Mouse (Mus musculus): ENCODE measurements at regions not wholly inside any gene's neighbourhood (a gene's known extent, or its start where the extent isn't known, plus 50 kb on each side); places are given as distances from the start of the nearest gene placed in this dataset.
A peak's percentile ranks its signal among the peaks of the same experiment; 100 is the strongest.

- H3K4me1 ChIP-seq (replicated peaks; ENCODE audit: control insufficient read depth, insufficient read depth, low read length): no peaks in the 10 kb centered on the region
- H3K4me2 ChIP-seq (replicated peaks; ENCODE audit: low read depth, low read length): no peak overlapping the region
- no peaks in the 10 kb centered on the region for H3K9me3 ChIP-seq (ENCODE audit: control insufficient read depth, low read length)
- WGBS: 86% methylated on average over 4 of the region's 4 CpGs
- DNase-seq (ENCODE audit: low spot score): no peak
- no peak overlapping the region for H3K27ac ChIP-seq (ENCODE audit: low read depth, low read length)
- no peak overlapping the region for H3K4me3 ChIP-seq (ENCODE audit: low read depth, low read length)
- no peak for ATAC-seq (ENCODE audit: low FRiP score)
- H3K27me3 ChIP-seq (ENCODE audit: control insufficient read depth, insufficient read depth, low read length): no peaks in the 10 kb centered on the region
- no peaks in the 10 kb centered on the region for H3K36me3 ChIP-seq (ENCODE audit: control insufficient read depth, insufficient read depth, low read length)
- H3K9ac ChIP-seq (ENCODE audit: low read depth, low read length): no peak overlapping the region
These were observed 864.6 kb upstream of the Nudt12 start for GRCm38 (mm10) chr17:59877791-59878190.

- no peak overlapping the region for H3K4me3 ChIP-seq (ENCODE audit: low read depth, low read length)
- H3K9me3 ChIP-seq (ENCODE audit: control insufficient read depth, low read length): no peaks in the 10 kb centered on the region
- WGBS: 65% methylated on average over 3 of the region's 3 CpGs
- H3K27ac ChIP-seq (ENCODE audit: low read depth, low read length): no peak overlapping the region
- H3K4me1 ChIP-seq (replicated peaks; ENCODE audit: control insufficient read depth, insufficient read depth, low read length): no peaks in the 10 kb centered on the region
- ATAC-seq (ENCODE audit: low FRiP score) (0 out of 2 replicates have a peak, but pooled peaks have one; percentile 40), DNase-seq (ENCODE audit: low spot score) (peak; percentile 11)
- H3K9ac ChIP-seq (ENCODE audit: low read depth, low read length): no peak overlapping the region
- H3K4me2 ChIP-seq (replicated peaks; ENCODE audit: low read depth, low read length): no peak overlapping the region
- no peaks in the 10 kb centered on the region for H3K27me3 ChIP-seq (ENCODE audit: control insufficient read depth, insufficient read depth, low read length)
- no peaks in the 10 kb centered on the region for H3K36me3 ChIP-seq (ENCODE audit: control insufficient read depth, insufficient read depth, low read length)
These were observed 835.7 kb upstream of the Nudt12 start for GRCm38 (mm10) chr17:59848853-59849252.

- H3K4me1 ChIP-seq (replicated peaks; ENCODE audit: control insufficient read depth, insufficient read depth, low read length): no peaks in the 10 kb centered on the region
- 90% methylated on average over 4 of the region's 4 CpGs for WGBS
- no peak overlapping the region for H3K4me2 ChIP-seq (replicated peaks; ENCODE audit: low read depth, low read length)
- no peak overlapping the region for H3K27ac ChIP-seq (ENCODE audit: low read depth, low read length)
- no peaks in the 10 kb centered on the region for H3K9me3 ChIP-seq (ENCODE audit: control insufficient read depth, low read length)
- H3K27me3 ChIP-seq (ENCODE audit: control insufficient read depth, insufficient read depth, low read length): no peaks in the 10 kb centered on the region
- ATAC-seq (ENCODE audit: low FRiP score) (no peak), DNase-seq (ENCODE audit: low spot score) (no peak)
- no peaks in the 10 kb centered on the region for H3K36me3 ChIP-seq (ENCODE audit: control insufficient read depth, insufficient read depth, low read length)
- no peak overlapping the region for H3K9ac ChIP-seq (ENCODE audit: low read depth, low read length)
- no peak overlapping the region for H3K4me3 ChIP-seq (ENCODE audit: low read depth, low read length)
These were observed 832.2 kb upstream of the Nudt12 start for GRCm38 (mm10) chr17:59845261-59845819.

- no peak for DNase-seq (ENCODE audit: low spot score)
- no peak for ATAC-seq (ENCODE audit: low FRiP score)
- Histone ChIP-seq H3K27me3 (ENCODE audit: control insufficient read depth, insufficient read depth, low read length) (no peaks in the 10 kb centered on the region), H3K4me2 (replicated peaks; ENCODE audit: low read depth, low read length) (no peak overlapping the region), H3K9ac (ENCODE audit: low read depth, low read length) (no peak overlapping the region), H3K9me3 (ENCODE audit: control insufficient read depth, low read length) (no peaks in the 10 kb centered on the region), H3K4me1 (replicated peaks; ENCODE audit: control insufficient read depth, insufficient read depth, low read length) (no peaks in the 10 kb centered on the region), H3K4me3 (ENCODE audit: low read depth, low read length) (no peak overlapping the region), H3K36me3 (ENCODE audit: control insufficient read depth, insufficient read depth, low read length) (no peaks in the 10 kb centered on the region), H3K27ac (ENCODE audit: low read depth, low read length) (no peak overlapping the region)
- WGBS: 83% methylated on average over 3 of the region's 3 CpGs
These were observed 792.7 kb upstream of the Nudt12 start for GRCm38 (mm10) chr17:59805870-59806269.

GRCm38 (mm10) chr17:59793434-59793833 is 780.3 kb upstream of the Nudt12 start:
- no peaks in the 10 kb centered on the region for H3K9me3 ChIP-seq (ENCODE audit: control insufficient read depth, low read length)
- H3K9ac ChIP-seq (ENCODE audit: low read depth, low read length): no peak overlapping the region
- DNase-seq (ENCODE audit: low spot score) (no peak), ATAC-seq (ENCODE audit: low FRiP score) (no peak)
- H3K27me3 ChIP-seq (ENCODE audit: control insufficient read depth, insufficient read depth, low read length): no peaks in the 10 kb centered on the region
- H3K4me1 ChIP-seq (replicated peaks; ENCODE audit: control insufficient read depth, insufficient read depth, low read length): no peaks in the 10 kb centered on the region
- H3K4me2 ChIP-seq (replicated peaks; ENCODE audit: low read depth, low read length): no peak overlapping the region
- H3K4me3 ChIP-seq (ENCODE audit: low read depth, low read length): no peak overlapping the region
- H3K27ac ChIP-seq (ENCODE audit: low read depth, low read length): no peak overlapping the region
- no peaks in the 10 kb centered on the region for H3K36me3 ChIP-seq (ENCODE audit: control insufficient read depth, insufficient read depth, low read length)

- no peak overlapping the region for H3K4me2 ChIP-seq (replicated peaks; ENCODE audit: low read depth, low read length)
- H3K9me3 ChIP-seq (ENCODE audit: control insufficient read depth, low read length): no peaks in the 10 kb centered on the region
- no peak for ATAC-seq (ENCODE audit: low FRiP score)
- DNase-seq (ENCODE audit: low spot score): no peak
- no peak overlapping the region for H3K27ac ChIP-seq (ENCODE audit: low read depth, low read length)
- H3K9ac ChIP-seq (ENCODE audit: low read depth, low read length): no peak overlapping the region
- H3K4me1 ChIP-seq (replicated peaks; ENCODE audit: control insufficient read depth, insufficient read depth, low read length): no peaks in the 10 kb centered on the region
- no peaks in the 10 kb centered on the region for H3K36me3 ChIP-seq (ENCODE audit: control insufficient read depth, insufficient read depth, low read length)
- 74% methylated on average over 4 of the region's 4 CpGs for WGBS
- H3K27me3 ChIP-seq (ENCODE audit: control insufficient read depth, insufficient read depth, low read length): no peaks in the 10 kb centered on the region
- H3K4me3 ChIP-seq (ENCODE audit: low read depth, low read length): no peak overlapping the region
These were observed 779.6 kb upstream of the Nudt12 start for GRCm38 (mm10) chr17:59792780-59793179.

- Histone ChIP-seq H3K36me3 (ENCODE audit: control insufficient read depth, insufficient read depth, low read length) (no peaks in the 10 kb centered on the region), H3K9ac (ENCODE audit: low read depth, low read length) (no peak overlapping the region), H3K27ac (ENCODE audit: low read depth, low read length) (no peak overlapping the region), H3K4me1 (replicated peaks; ENCODE audit: control insufficient read depth, insufficient read depth, low read length) (no peaks in the 10 kb centered on the region), H3K9me3 (ENCODE audit: control insufficient read depth, low read length) (no peaks in the 10 kb centered on the region), H3K4me2 (replicated peaks; ENCODE audit: low read depth, low read length) (no peak overlapping the region), H3K27me3 (ENCODE audit: control insufficient read depth, insufficient read depth, low read length) (no peaks in the 10 kb centered on the region), H3K4me3 (ENCODE audit: low read depth, low read length) (no peak overlapping the region)
- no peak for ATAC-seq (ENCODE audit: low FRiP score)
- 71% methylated on average over 3 of the region's 3 CpGs for WGBS
- no peak for DNase-seq (ENCODE audit: low spot score)
These were observed 760.9 kb upstream of the Nudt12 start for GRCm38 (mm10) chr17:59774075-59774474.

- no peak overlapping the region for H3K9ac ChIP-seq (ENCODE audit: low read depth, low read length)
- no peak for ATAC-seq (ENCODE audit: low FRiP score)
These were observed 753.4 kb upstream of the Nudt12 start for GRCm38 (mm10) chr17:59766580-59766979.

GRCm38 (mm10) chr17:59764486-59764885 is 751.3 kb upstream of the Nudt12 start:
- no peaks in the 10 kb centered on the region for H3K36me3 ChIP-seq (ENCODE audit: control insufficient read depth, insufficient read depth, low read length)
- H3K4me2 ChIP-seq (replicated peaks; ENCODE audit: low read depth, low read length): no peak overlapping the region
- no peaks in the 10 kb centered on the region for H3K9me3 ChIP-seq (ENCODE audit: control insufficient read depth, low read length)
- H3K27me3 ChIP-seq (ENCODE audit: control insufficient read depth, insufficient read depth, low read length): no peaks in the 10 kb centered on the region
- H3K4me1 ChIP-seq (replicated peaks; ENCODE audit: control insufficient read depth, insufficient read depth, low read length): no peaks in the 10 kb centered on the region
- DNase-seq (ENCODE audit: low spot score): no peak
- ATAC-seq (ENCODE audit: low FRiP score): no peak
- WGBS: 91% methylated on average over 2 of the region's 2 CpGs
- H3K9ac ChIP-seq (ENCODE audit: low read depth, low read length): no peak overlapping the region
- H3K27ac ChIP-seq (ENCODE audit: low read depth, low read length): no peak overlapping the region
- no peak overlapping the region for H3K4me3 ChIP-seq (ENCODE audit: low read depth, low read length)

More at GRCm38 (mm10) chr17:59766580-59766979, 753.4 kb upstream of the Nudt12 start:
- Histone ChIP-seq H3K36me3 (ENCODE audit: control insufficient read depth, insufficient read depth, low read length) (no peaks in the 10 kb centered on the region), H3K4me1 (replicated peaks; ENCODE audit: control insufficient read depth, insufficient read depth, low read length) (no peaks in the 10 kb centered on the region), H3K4me2 (replicated peaks; ENCODE audit: low read depth, low read length) (no peak overlapping the region), H3K27ac (ENCODE audit: low read depth, low read length) (no peak overlapping the region), H3K9me3 (ENCODE audit: control insufficient read depth, low read length) (no peaks in the 10 kb centered on the region), H3K27me3 (ENCODE audit: control insufficient read depth, insufficient read depth, low read length) (no peaks in the 10 kb centered on the region), H3K4me3 (ENCODE audit: low read depth, low read length) (no peak overlapping the region)
- WGBS: 92% methylated on average over 7 of the region's 7 CpGs
- DNase-seq (ENCODE audit: low spot score): no peak
